10 mouse cellular contexts compared by ENCODE assay signal in the genomic region with DNA sequence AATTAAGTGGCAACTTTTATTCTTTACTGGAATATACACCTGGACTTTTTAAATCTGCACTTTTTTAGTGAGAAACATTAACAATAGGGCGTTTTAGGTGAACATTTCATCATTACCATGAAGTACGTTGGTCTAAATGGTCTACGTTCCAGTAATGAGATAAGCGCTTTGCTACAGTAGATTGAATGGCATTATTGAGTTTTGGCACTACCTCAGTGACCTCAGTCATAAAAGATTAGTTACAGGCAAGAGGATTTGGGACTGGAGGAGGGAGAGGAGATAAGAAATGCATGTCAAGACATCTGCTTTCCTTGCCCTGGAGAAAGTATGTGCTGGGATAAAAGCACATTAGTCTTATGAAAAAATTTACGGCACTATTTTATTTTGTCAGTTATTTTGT.
A peak's percentile ranks its signal among the peaks of the same experiment; 100 is the strongest.
DNase-seq lines count a peak whose midpoint lies in the region; ATAC-seq and TF ChIP-seq lines count a peak whose summit lies in the region.
"Had no signal": no experiment of that assay in that cellular context is flagged by ENCODE, and none has a peak within 500 bp of the region (broad histone marks: within the 10 kb centered on the region; RNA-seq: fewer than 3 reads in every experiment).

No protein-coding gene starts in this region.

- peaks cover 14% of the 10 kb centered on the region for H3K36me3 ChIP-seq in heart, adult 2 months (ENCODE audit: control insufficient read depth, insufficient read depth, low read length)
- peaks cover 7% of the 10 kb centered on the region; the same call in 1 of the 2 replicates for H3K36me3 ChIP-seq in neural tube, embryonic 13.5 days
- peaks cover 4% of the 10 kb centered on the region; the same call in 1 of the 2 replicates for H3K36me3 ChIP-seq in hindbrain, embryonic 16.5 days (ENCODE audit: control insufficient read depth, insufficient read depth, low read length)
- H3K36me3 ChIP-seq: liver, embryonic 15.5 days had no signal

- H3K79me2 ChIP-seq in heart, adult 2 months (replicated peaks; ENCODE audit: control insufficient read depth, insufficient read depth, low read length): no peaks in the 10 kb centered on the region

- intact Hi-C loops in heart, adult 2 months (cut with DNase I): loop anchor here (5.0 kb wide), 1 partner anchor 64 kb away; no protein-coding TSS in a partner anchor
- intact Hi-C loops in heart, postnatal 14 days (cut with DNase I): loop anchor here (2.0 kb wide), 1 partner anchor 91 kb away; no protein-coding TSS in a partner anchor

- peak overlapping the region; percentile 18 for H3K27ac ChIP-seq in heart, adult 2 months
- H3K27ac ChIP-seq in neural tube, embryonic 13.5 days (replicated peaks): no peak overlapping the region
- H3K27ac ChIP-seq in hindbrain, embryonic 16.5 days (ENCODE audit: low read depth, low read length): no peak overlapping the region
- H3K27ac ChIP-seq in cerebellum, adult 2 months (ENCODE audit: insufficient read depth, low read length): no peak overlapping the region
- H3K27ac ChIP-seq: liver, embryonic 15.5 days had no signal

- H3K9me3 ChIP-seq in neural tube, embryonic 13.5 days: no peaks in the 10 kb centered on the region
- no peaks in the 10 kb centered on the region for H3K9me3 ChIP-seq in hindbrain, embryonic 16.5 days (ENCODE audit: control insufficient read depth, low read length)
- H3K9me3 ChIP-seq: liver, embryonic 15.5 days had no signal

- no peak for ATAC-seq in neural tube, embryonic 13.5 days (ENCODE audit: low read depth)
- no peak for ATAC-seq in hindbrain, embryonic 16.5 days
- ATAC-seq in monocyte, adult 5-6 weeks (replicated peaks; ENCODE audit: insufficient number of reproducible peaks, low FRiP score, low TSS enrichment, poor library complexity, severe bottlenecking): no peak
- ATAC-seq: intestine, postnatal 0 days had no signal

- no peak for TF ChIP-seq POLR2A in heart, adult 2 months (IDR thresholded peaks at IDR 0.05; ENCODE audit: insufficient read depth, low read depth, low read length)
- no peak for TF ChIP-seq POLR2A in cerebellum, adult 2 months (IDR thresholded peaks at IDR 0.05; ENCODE audit: borderline replicate concordance, insufficient read depth, low read length)

- no peaks in the 10 kb centered on the region for H3K27me3 ChIP-seq in heart, adult 2 months (ENCODE audit: control insufficient read depth, insufficient read depth, low read length)
- no peaks in the 10 kb centered on the region for H3K27me3 ChIP-seq in neural tube, embryonic 13.5 days
- H3K27me3 ChIP-seq in hindbrain, embryonic 16.5 days (replicated peaks; ENCODE audit: control insufficient read depth, insufficient read depth, low read length): no peaks in the 10 kb centered on the region
- H3K27me3 ChIP-seq in cerebellum, adult 2 months (ENCODE audit: control insufficient read depth, insufficient read depth, low read length): no peaks in the 10 kb centered on the region
- H3K27me3 ChIP-seq: liver, embryonic 15.5 days had no signal

- peak overlapping the region; percentile 59; the same call in 1 of the 2 replicates for H3K4me3 ChIP-seq in heart, adult 2 months
- 0 out of 2 replicates have a peak overlapping the region, but pooled peaks have one; percentile 6 for H3K4me3 ChIP-seq in neural tube, embryonic 13.5 days
- peak overlapping the region; percentile 18 for H3K4me3 ChIP-seq in hindbrain, embryonic 16.5 days (ENCODE audit: low read length)
- no peak overlapping the region for H3K4me3 ChIP-seq in cerebellum, adult 2 months (replicated peaks; ENCODE audit: insufficient read depth, low read depth, low read length)
- H3K4me3 ChIP-seq: liver, embryonic 15.5 days had no signal

- WGBS in heart, adult 2 months: 34% methylated on average over 5 of the region's 5 CpGs
- WGBS in neural tube, embryonic 13.5 days: 57% methylated on average over 5 of the region's 5 CpGs
- 59% methylated on average over 5 of the region's 5 CpGs for WGBS in hindbrain, embryonic 16.5 days
- 64% methylated on average over 5 of the region's 5 CpGs for WGBS in cerebellum, adult 2 months

- TF ChIP-seq EP300 in heart, adult 2 months (IDR thresholded peaks at IDR 0.05; ENCODE audit: insufficient read depth, low read depth, low read length): no peak

- TF ChIP-seq CTCF in heart, adult 2 months (IDR thresholded peaks at IDR 0.05): no peak
- no peak for TF ChIP-seq CTCF in cerebellum, adult 2 months (IDR thresholded peaks at IDR 0.05; ENCODE audit: borderline replicate concordance, insufficient read depth, low read depth, low read length)

- H3K9ac ChIP-seq in heart, adult 2 months (ENCODE audit: low read depth, low read length): no peak overlapping the region; the same call in 1 of the 2 replicates
- no peak overlapping the region for H3K9ac ChIP-seq in neural tube, embryonic 13.5 days
- no peak overlapping the region for H3K9ac ChIP-seq in hindbrain, embryonic 16.5 days (ENCODE audit: low read depth, low read length)
- H3K9ac ChIP-seq: liver, embryonic 15.5 days had no signal

- no peaks in the 10 kb centered on the region; the same call in 1 of the 2 replicates for H3K4me1 ChIP-seq in heart, adult 2 months (ENCODE audit: control insufficient read depth, insufficient read depth, low read length)
- H3K4me1 ChIP-seq in neural tube, embryonic 13.5 days (replicated peaks): peaks cover 35% of the 10 kb centered on the region
- H3K4me1 ChIP-seq in hindbrain, embryonic 16.5 days (ENCODE audit: control insufficient read depth, insufficient read depth, low read depth, low read length): peaks cover 5% of the 10 kb centered on the region
- no peaks in the 10 kb centered on the region for H3K4me1 ChIP-seq in cerebellum, adult 2 months (ENCODE audit: control insufficient read depth, insufficient read depth, low read length)
- H3K4me1 ChIP-seq: liver, embryonic 15.5 days had no signal

- no peak for DNase-seq in heart, adult 2 months
- DNase-seq in heart, postnatal 14 days: no peak
- DNase-seq in neural tube, embryonic 10.5 days (ENCODE audit: extremely low spot score, low spot score): no peak
- no peak for DNase-seq in thymus, postnatal 0 days (ENCODE audit: low spot score)
- no peak for DNase-seq in cerebellum, adult 2 months

- H3K4me2 ChIP-seq in neural tube, embryonic 13.5 days: peak overlapping the region; percentile 35
- H3K4me2 ChIP-seq in hindbrain, embryonic 16.5 days (ENCODE audit: low read length): peak overlapping the region; percentile 46
- H3K4me2 ChIP-seq: liver, embryonic 15.5 days had no signal
